Mouse (Mus musculus) limb, embryonic 13.5 days (tissue): ENCODE results near the gene Mst1r. TPM values are rescaled to one million over a fixed set of nuclear protein-coding genes. Genes with fewer than 3 reads are reported as not detected.
A peak's percentile ranks its signal among the peaks of the same experiment; 100 is the strongest.

Experiments
- ATAC-seq: fragments of 200-750 bp; cut with Nextera tagmentation; 2 replicates; pipeline ENCODE4 v1.8.0; 2017; ENCODE audit warnings: low read depth, moderate number of reproducible peaks, moderate TSS enrichment; ENCODE audit not compliant: low FRiP score
- H3K27ac ChIP-seq: fragments of 300-500 bp; sonication (generic); 2 replicates; pipeline ENCODE4 v1.5.1; 2015; ENCODE audit warnings: inconsistent platforms, mild to moderate bottlenecking, moderate library complexity
- H3K27me3 ChIP-seq: fragments of 300-500 bp; sonication (generic); 2 replicates; pipeline ENCODE4 v1.6.1; 2015; ENCODE audit warnings: mild to moderate bottlenecking, inconsistent platforms
- H3K36me3 ChIP-seq: fragments of 300-500 bp; sonication (generic); 2 replicates; pipeline ENCODE4 v1.6.1; 2015; ENCODE audit warnings: inconsistent platforms, mild to moderate bottlenecking, moderate library complexity
- H3K4me1 ChIP-seq: fragments of 300-500 bp; sonication (generic); 2 replicates; pipeline ENCODE4 v1.6.1; 2015; ENCODE audit warnings: inconsistent platforms
- H3K4me2 ChIP-seq: fragments of 300-500 bp; sonication (generic); replicated peaks from 2 replicates; pipeline ENCODE4 v1.6.1; 2015; ENCODE audit warnings: inconsistent platforms, mild to moderate bottlenecking, moderate library complexity
- H3K4me3 ChIP-seq: fragments of 300-500 bp; sonication (generic); 2 replicates; pipeline ENCODE4 v1.5.1; 2015; ENCODE audit warnings: moderate library complexity, mild to moderate bottlenecking, inconsistent platforms
- H3K9ac ChIP-seq: fragments of 300-500 bp; sonication (generic); 2 replicates; pipeline ENCODE4 v1.6.1; 2015; ENCODE audit warnings: mild to moderate bottlenecking, inconsistent platforms
- H3K9me3 ChIP-seq: fragments of 300-500 bp; sonication (generic); 2 replicates; pipeline ENCODE4 v1.6.1; 2016; ENCODE audit warnings: inconsistent platforms
- WGBS: fragments of 180-500 bp; shearing (Covaris S2); methylation state at CpG from one replicate; pipeline ENCODE4 v1.1.7; 2015; 5-methylcytosine and 5-hydroxymethylcytosine counted together
- polyA plus RNA-seq: library from polyadenylated mRNA; unstranded; fragments of >200 nt; fragmentation: Nextera tagmentation; extraction: Ambion mirVana; gene quantifications from 2 replicates; pipeline ENCODE4 v1.2.1, GENCODE M21; 2015

Mst1r gene
- polyA plus RNA-seq, 1 experiment from 2014 or later: 3.3 TPM

DNA sequence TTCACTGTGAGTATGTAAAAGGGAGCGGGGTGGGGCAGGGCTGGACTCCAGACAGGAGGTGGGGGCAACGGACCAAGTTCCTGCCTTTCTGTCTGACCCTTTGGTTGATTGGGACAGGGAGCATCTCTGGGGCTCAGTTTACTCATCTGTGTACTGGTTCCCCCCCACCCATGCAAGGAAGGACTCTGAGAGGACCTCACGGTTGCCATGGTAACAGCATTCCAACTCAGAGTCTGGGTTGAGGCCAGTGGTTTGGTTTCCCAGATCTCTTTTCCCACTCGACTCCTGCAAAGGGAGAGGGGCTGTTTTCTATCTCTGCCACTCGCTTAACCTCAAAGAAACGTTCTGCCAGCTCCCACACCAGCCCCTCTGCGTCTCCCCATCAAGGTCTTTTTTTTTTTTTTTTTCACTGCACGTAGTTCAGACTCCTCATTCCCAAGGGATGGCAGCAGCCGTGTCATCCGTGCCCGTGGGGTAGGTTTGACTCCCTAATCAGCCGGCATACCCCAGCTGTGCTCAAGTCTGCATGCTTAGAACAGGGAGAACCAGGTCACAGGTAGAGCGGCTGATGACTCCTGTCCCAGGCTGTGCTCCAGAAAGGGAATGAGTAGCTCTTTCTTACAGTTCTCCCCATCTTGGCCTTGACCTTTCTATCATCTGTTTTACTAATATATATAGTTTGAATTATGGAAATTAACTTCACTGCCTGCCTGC is 11.4 kb downstream of the Mst1r start:
- peak; percentile 30; the same call in 1 of the 2 replicates for ATAC-seq
- no peak overlapping the region for H3K27ac ChIP-seq
- 0 out of 2 replicates have a peak overlapping the region, but pooled peaks have one; percentile 4 for H3K9ac ChIP-seq
- no peaks in the 10 kb centered on the region for H3K27me3 ChIP-seq
- no peak overlapping the region for H3K4me2 ChIP-seq
- no peak overlapping the region for H3K4me3 ChIP-seq
- peaks cover 11% of the 10 kb centered on the region for H3K4me1 ChIP-seq
- H3K36me3 ChIP-seq: peaks cover under 1% of the 10 kb centered on the region; the same call in 1 of the 2 replicates
- no peaks in the 10 kb centered on the region for H3K9me3 ChIP-seq
- 30% methylated on average over 13 of the region's 13 CpGs for WGBS

- 76% methylated on average over 6 of the region's 6 CpGs for WGBS
- H3K4me3 ChIP-seq: no peak overlapping the region
- ATAC-seq: no peak
- no peak overlapping the region for H3K9ac ChIP-seq
- no peaks in the 10 kb centered on the region for H3K27me3 ChIP-seq
- no peaks in the 10 kb centered on the region; the same call in 1 of the 2 replicates for H3K36me3 ChIP-seq
- H3K27ac ChIP-seq: no peak overlapping the region
- no peak overlapping the region for H3K4me2 ChIP-seq
- H3K9me3 ChIP-seq: no peaks in the 10 kb centered on the region
- H3K4me1 ChIP-seq: peaks cover 14% of the 10 kb centered on the region
Observed at GRCm38 (mm10) chr9:107918884-107919283, 12.2 kb downstream of the Mst1r start.

GRCm38 (mm10) chr9:107919441-107919840 is 12.8 kb downstream of the Mst1r start:
- H3K9me3 ChIP-seq: no peaks in the 10 kb centered on the region
- no peak for ATAC-seq
- no peak overlapping the region for H3K4me3 ChIP-seq
- no peak overlapping the region for H3K4me2 ChIP-seq
- WGBS: 82% methylated on average over 5 of the region's 5 CpGs
- no peaks in the 10 kb centered on the region for H3K27me3 ChIP-seq
- H3K27ac ChIP-seq: no peak overlapping the region
- H3K4me1 ChIP-seq: peaks cover 19% of the 10 kb centered on the region
- no peaks in the 10 kb centered on the region; the same call in 1 of the 2 replicates for H3K36me3 ChIP-seq
- H3K9ac ChIP-seq: no peak overlapping the region

DNA sequence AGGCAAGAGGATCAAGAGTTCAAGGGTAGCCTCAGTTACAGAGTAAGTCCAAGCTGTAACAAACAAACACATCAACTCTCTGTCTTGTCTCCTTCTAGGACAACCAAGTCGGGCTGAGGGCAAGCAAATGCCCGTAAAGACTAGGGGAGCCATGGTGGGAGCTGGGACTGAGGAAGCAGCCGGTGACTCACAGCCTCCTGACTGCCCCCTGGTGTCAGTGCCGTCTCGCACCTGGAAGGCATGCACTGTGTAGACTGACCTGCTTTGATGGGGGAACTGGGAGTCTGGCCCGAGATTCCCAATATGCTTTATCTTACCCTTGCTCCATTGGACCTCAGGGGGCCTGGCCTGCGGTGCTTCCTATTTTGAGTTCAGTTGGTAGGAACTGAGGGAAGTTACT is 16.3 kb downstream of the Mst1r start:
- H3K4me1 ChIP-seq: peaks cover 15% of the 10 kb centered on the region
- H3K4me3 ChIP-seq: no peak overlapping the region
- no peaks in the 10 kb centered on the region for H3K27me3 ChIP-seq
- ATAC-seq: no peak
- H3K9me3 ChIP-seq: no peaks in the 10 kb centered on the region
- H3K27ac ChIP-seq: no peak overlapping the region
- H3K9ac ChIP-seq: no peak overlapping the region
- H3K36me3 ChIP-seq: no peaks in the 10 kb centered on the region
- H3K4me2 ChIP-seq: no peak overlapping the region
- 29% methylated on average over 7 of the region's 7 CpGs for WGBS

GRCm38 (mm10) chr9:107923956-107924355 is 17.3 kb downstream of the Mst1r start:
- WGBS: 53% methylated on average over 6 of the region's 6 CpGs
- Histone ChIP-seq H3K4me2 (no peak overlapping the region), H3K9me3 (no peaks in the 10 kb centered on the region), H3K36me3 (no peaks in the 10 kb centered on the region), H3K4me1 (peaks cover 12% of the 10 kb centered on the region; the same call in 1 of the 2 replicates), H3K27ac (no peak overlapping the region), H3K4me3 (no peak overlapping the region), H3K27me3 (no peaks in the 10 kb centered on the region), H3K9ac (peak overlapping the region; percentile 31; the same call in 1 of the 2 replicates)
- ATAC-seq: 0 out of 2 replicates have a peak, but pooled peaks have one; percentile 45

DNA sequence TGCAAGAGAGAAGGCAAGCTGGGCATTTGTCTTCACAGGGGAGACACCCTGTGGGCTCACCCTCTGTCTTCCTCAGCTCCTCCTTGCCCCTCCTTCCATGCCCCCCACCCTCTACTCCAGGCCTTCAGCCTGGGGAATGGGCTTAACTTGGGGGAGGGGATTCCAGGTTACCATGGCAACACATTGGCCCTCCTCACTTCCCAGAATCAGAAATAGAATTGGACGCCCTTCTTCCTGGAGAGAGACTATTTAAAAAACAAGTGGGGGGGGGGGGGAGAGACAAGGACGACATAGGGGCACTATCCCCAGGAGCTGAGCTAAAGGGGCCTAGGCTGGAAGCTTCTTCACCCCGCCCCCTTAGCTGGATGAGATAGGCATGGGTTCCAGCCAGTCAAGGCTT is 18.6 kb downstream of the Mst1r start:
- H3K4me2 ChIP-seq: no peak overlapping the region
- H3K27me3 ChIP-seq: no peaks in the 10 kb centered on the region
- H3K9ac ChIP-seq: no peak overlapping the region
- H3K9me3 ChIP-seq: no peaks in the 10 kb centered on the region
- no peak for ATAC-seq
- H3K4me3 ChIP-seq: no peak overlapping the region
- H3K27ac ChIP-seq: no peak overlapping the region
- no peaks in the 10 kb centered on the region for H3K36me3 ChIP-seq
- 33% methylated on average over 3 of the region's 3 CpGs for WGBS
- H3K4me1 ChIP-seq: peaks cover 12% of the 10 kb centered on the region; the same call in 1 of the 2 replicates

GRCm38 (mm10) chr9:107926920-107927420 is 20.3 kb downstream of the Mst1r start:
- no peak overlapping the region for H3K9ac ChIP-seq
- H3K4me2 ChIP-seq: no peak overlapping the region
- no peak overlapping the region for H3K27ac ChIP-seq
- peaks cover 12% of the 10 kb centered on the region; the same call in 1 of the 2 replicates for H3K4me1 ChIP-seq
- H3K36me3 ChIP-seq: no peaks in the 10 kb centered on the region
- WGBS: 48% methylated on average over 9 of the region's 9 CpGs
- H3K9me3 ChIP-seq: no peaks in the 10 kb centered on the region
- H3K4me3 ChIP-seq: no peak overlapping the region
- no peak for ATAC-seq
- no peaks in the 10 kb centered on the region for H3K27me3 ChIP-seq

- H3K4me1 ChIP-seq: peaks cover 12% of the 10 kb centered on the region; the same call in 1 of the 2 replicates
- H3K27ac ChIP-seq: no peak overlapping the region
- no peak overlapping the region for H3K9ac ChIP-seq
- no peak overlapping the region for H3K4me3 ChIP-seq
- no peaks in the 10 kb centered on the region for H3K36me3 ChIP-seq
- no peaks in the 10 kb centered on the region for H3K27me3 ChIP-seq
- H3K4me2 ChIP-seq: no peak overlapping the region
- WGBS: 76% methylated on average over 5 of the region's 5 CpGs
- H3K9me3 ChIP-seq: no peaks in the 10 kb centered on the region
- no peak for ATAC-seq
Observed at GRCm38 (mm10) chr9:107927749-107928148, 21.1 kb downstream of the Mst1r start.

DNA sequence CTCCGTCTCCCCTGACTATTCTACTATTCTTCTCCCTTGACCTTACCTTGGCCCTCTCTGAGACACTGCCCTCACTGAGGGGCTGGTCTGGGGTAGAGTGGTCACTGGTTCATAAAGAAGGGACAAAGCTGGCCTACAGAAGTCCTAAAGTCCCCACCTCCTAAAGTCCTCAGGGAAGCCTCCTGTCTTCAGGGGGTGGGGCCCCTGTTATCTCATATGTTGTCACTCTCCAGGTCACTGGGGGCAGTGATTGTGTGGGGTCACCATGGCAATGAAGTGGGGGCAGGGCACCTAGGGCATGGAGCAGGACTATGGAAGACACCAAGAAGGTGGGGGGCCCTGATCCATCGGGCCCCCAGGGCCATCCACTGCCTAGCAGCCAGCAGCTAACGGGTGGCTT is 21.5 kb downstream of the Mst1r start, which contains the start of gene Actl11:
TSS of gene Actl11 (plus strand) at position 301 of the 400 bp plus-strand sequence.
- Histone ChIP-seq H3K27me3 (no peaks in the 10 kb centered on the region), H3K4me3 (no peak within 1 kb of the TSS), H3K36me3 (no peaks in the 10 kb centered on the region), H3K4me2 (no peak within 1 kb of the TSS), H3K9ac (no peak within 1 kb of the TSS), H3K9me3 (no peaks in the 10 kb centered on the region), H3K27ac (no peak within 1 kb of the TSS), H3K4me1 (peaks cover 12% of the 10 kb centered on the region; the same call in 1 of the 2 replicates)
- ATAC-seq: no peak
- 94% methylated on average over 3 of the region's 3 CpGs for WGBS

- Histone ChIP-seq H3K4me1 (peaks cover 20% of the 10 kb centered on the region), H3K4me3 (no peak overlapping the region), H3K9me3 (no peaks in the 10 kb centered on the region), H3K27ac (no peak overlapping the region), H3K9ac (no peak overlapping the region), H3K36me3 (no peaks in the 10 kb centered on the region), H3K4me2 (no peak overlapping the region), H3K27me3 (peaks cover 22% of the 10 kb centered on the region; the same call in 1 of the 2 replicates)
- WGBS: 61% methylated on average over 4 of the region's 4 CpGs
- ATAC-seq: no peak
Observed at GRCm38 (mm10) chr9:107932221-107932620, 25.5 kb downstream of the Mst1r start.

DNA sequence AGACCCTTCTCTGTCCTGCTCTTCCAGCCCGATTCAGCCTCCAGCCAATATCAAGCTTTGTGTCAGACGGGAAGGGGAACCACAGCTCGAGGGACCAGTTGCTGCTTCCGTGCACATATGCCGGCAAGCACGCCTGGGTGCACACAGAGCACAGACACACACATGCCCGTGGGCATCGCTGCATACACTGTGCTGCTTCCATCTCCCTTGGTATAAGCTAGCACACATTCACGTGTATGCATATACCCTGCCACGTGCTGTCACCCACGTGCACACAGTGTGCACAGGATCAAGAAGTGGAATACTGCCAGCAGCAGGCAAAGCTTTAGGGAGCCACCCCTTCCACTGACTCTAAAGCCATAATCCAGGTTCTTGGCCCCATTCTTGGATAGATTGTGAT is 27.5 kb downstream of the Mst1r start:
- Histone ChIP-seq H3K27ac (no peak overlapping the region), H3K36me3 (no peaks in the 10 kb centered on the region), H3K4me3 (no peak overlapping the region), H3K9me3 (no peaks in the 10 kb centered on the region), H3K4me2 (no peak overlapping the region), H3K4me1 (peaks cover 21% of the 10 kb centered on the region), H3K27me3 (peaks cover 22% of the 10 kb centered on the region; the same call in 1 of the 2 replicates), H3K9ac (no peak overlapping the region)
- no peak for ATAC-seq
- WGBS: 88% methylated on average over 11 of the region's 11 CpGs

DNA sequence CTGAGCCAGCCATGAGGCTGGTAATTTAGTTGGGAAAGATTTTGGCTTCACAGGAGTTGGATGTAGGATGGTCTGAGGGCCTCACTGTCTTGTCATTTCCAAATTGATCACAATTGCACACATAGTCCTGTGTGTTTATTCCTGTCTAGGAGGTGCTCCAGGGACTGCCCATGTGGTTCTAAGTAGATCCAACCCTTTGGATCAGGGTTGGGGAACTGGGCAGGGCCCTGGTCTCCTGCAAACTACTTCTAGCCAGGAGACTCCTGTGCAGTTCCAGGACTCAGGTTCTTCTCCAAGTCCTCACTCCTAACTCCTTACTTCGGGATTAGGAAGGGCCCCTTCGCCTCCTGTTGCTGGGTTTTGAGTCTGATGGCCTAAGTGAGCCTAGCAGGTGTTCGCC is 28.7 kb downstream of the Mst1r start, which contains the start of gene Camkv:
TSS of gene Camkv (plus strand) at position 301 of the 400 bp plus-strand sequence.
- ATAC-seq: 0 out of 2 replicates have a peak, but pooled peaks have one; percentile 2
- 13% methylated on average over 3 of the region's 3 CpGs for WGBS
- peak within 1 kb of the TSS; percentile 61 for H3K4me3 ChIP-seq

More for the DNA sequence above, 28.7 kb downstream of the Mst1r start, which contains the start of gene Camkv:
- Histone ChIP-seq H3K4me2 (peak within 1 kb of the TSS; percentile 96), H3K36me3 (no peaks in the 10 kb centered on the region), H3K9me3 (no peaks in the 10 kb centered on the region), H3K4me1 (peaks cover 21% of the 10 kb centered on the region), H3K27me3 (peaks cover 22% of the 10 kb centered on the region; the same call in 1 of the 2 replicates), H3K9ac (peak within 1 kb of the TSS; percentile 73), H3K27ac (no peak within 1 kb of the TSS)
